ENCODE assay signal across 8 mouse cellular contexts in genomic region chr12:100778934-100779865, GRCm38 (mm10). TPM values are rescaled to one million over a fixed set of nuclear protein-coding genes. Genes with fewer than 3 reads are reported as not detected.
DNase-seq lines count a peak whose midpoint lies in the region; ATAC-seq and TF ChIP-seq lines count a peak whose summit lies in the region.

TSS of gene Dglucy (plus strand) at chr12:100779057.

- H3K27me3 ChIP-seq in lung, embryonic 14.5 days (ENCODE audit: insufficient read depth, low read length) = no peaks in the 10 kb centered on the region

- peak; percentile 94 for ATAC-seq in cerebellum, adult (ENCODE audit: insufficient number of reproducible peaks, low FRiP score, low TSS enrichment)
- peak; percentile 93 for ATAC-seq in frontal cortex, adult (ENCODE audit: low TSS enrichment)
- peak; percentile 97 for ATAC-seq in lung, embryonic 14.5 days (ENCODE audit: insufficient read depth)

- no peaks in the 10 kb centered on the region for H3K36me3 ChIP-seq in ES-E14 (ENCODE audit: control insufficient read depth, insufficient read depth, low read length, poor library complexity, severe bottlenecking)
- no peaks in the 10 kb centered on the region for H3K36me3 ChIP-seq in lung, embryonic 14.5 days (ENCODE audit: insufficient read depth)

- WGBS in lung, embryonic 14.5 days = 38% methylated on average over 12 of the region's 12 CpGs

- H3K9ac ChIP-seq in ES-E14 (ENCODE audit: insufficient read depth, low read depth, low read length, poor library complexity, severe bottlenecking) = peak within 1 kb of the TSS; percentile 8; the same call in 1 of the 2 replicates
- peak within 1 kb of the TSS; percentile 55 for H3K9ac ChIP-seq in lung, embryonic 14.5 days

- H3K4me3 ChIP-seq in ES-E14 (ENCODE audit: insufficient read depth in 1 of 2, low read depth in 1 of 2, low read length in 2 of 2, poor library complexity in 1 of 2, severe bottlenecking in 1 of 2) = peak within 1 kb of the TSS; percentile 20 to 41; a peak in 3 of 4 replicates
- peak within 1 kb of the TSS; percentile 51 for H3K4me3 ChIP-seq in layer of hippocampus, adult 2 months
- peak within 1 kb of the TSS; percentile 37 for H3K4me3 ChIP-seq in lung, embryonic 14.5 days (ENCODE audit: low read depth, low read length)

- TF ChIP-seq CTCF in layer of hippocampus, adult 2 months (conservative IDR thresholded peaks at IDR 0.05) = no peak
- TF ChIP-seq CTCF in lung, embryonic 14.5 days (IDR thresholded peaks at IDR 0.05; ENCODE audit: low read depth) = no peak

- no peak for DNase-seq in ES-E14 (ENCODE audit: low read depth, low spot score)
- peak; percentile 93 for DNase-seq in heart, postnatal 4 days
- DNase-seq in layer of hippocampus, adult 2 months (ENCODE audit: low spot score in 2 of 2) = peak; percentile 77 to 89
- peak; percentile 95 for DNase-seq in lung, embryonic 14.5 days
- peak; percentile 84 for DNase-seq in ovary, postnatal 10 days (ENCODE audit: low spot score)
- peak; percentile 61 for DNase-seq in thymus, postnatal 14 days

- peaks cover 0 to 10% of the 10 kb centered on the region in 2 experiments; a peak in 2 of 4 replicates for H3K4me1 ChIP-seq in ES-E14 (ENCODE audit: control insufficient read depth in 2 of 2, insufficient read depth in 2 of 2, low read length in 2 of 2, poor library complexity in 1 of 2)
- peaks cover 4% of the 10 kb centered on the region; the same call in 1 of the 2 replicates for H3K4me1 ChIP-seq in lung, embryonic 14.5 days (ENCODE audit: insufficient read depth)

- H3K9me3 ChIP-seq in ES-E14 (ENCODE audit: control insufficient read depth, insufficient read depth, low read depth, low read length) = no peaks in the 10 kb centered on the region
- no peaks in the 10 kb centered on the region for H3K9me3 ChIP-seq in lung, embryonic 14.5 days (ENCODE audit: low read depth, low read length)

- no peak within 1 kb of the TSS for H3K27ac ChIP-seq in ES-E14 (ENCODE audit: insufficient read depth, low read depth, low read length, poor library complexity, severe bottlenecking)
- peak within 1 kb of the TSS; percentile 90 for H3K27ac ChIP-seq in layer of hippocampus, adult 2 months
- peak within 1 kb of the TSS; percentile 87 for H3K27ac ChIP-seq in lung, embryonic 14.5 days (ENCODE audit: low read depth)

- in situ Hi-C loops in ES-E14 (cut with MboI; ENCODE audit: low sequenced_read_pairs in 2 of 2, unreplicated experiment in 2 of 2) = no loop called here

- peak within 1 kb of the TSS; percentile 63 for H3K4me2 ChIP-seq in lung, embryonic 14.5 days

TF ChIP-seq in ES-E14, 5 proteins besides CTCF, POLR2A, EP300 and RAD21:
- TF ChIP-seq ZNF384 (IDR thresholded peaks at IDR 0.05; ENCODE audit: low read depth, low read length) = no peak
- no peak for TF ChIP-seq MAFK (IDR thresholded peaks at IDR 0.05; ENCODE audit: insufficient read depth, low read depth, low read length)
- TF ChIP-seq CHD2 (IDR thresholded peaks at IDR 0.05; ENCODE audit: low read depth, low read length) = no peak
- no peak for TF ChIP-seq ZC3H11A (IDR thresholded peaks at IDR 0.05; ENCODE audit: borderline replicate concordance, low read depth, low read length)
- TF ChIP-seq HCFC1 (IDR thresholded peaks at IDR 0.05; ENCODE audit: borderline replicate concordance, insufficient read depth, low read length) = no peak

RNA-seq across cellular contexts. Expression of gene Dglucy, which starts in this region (rescaled TPM):
- 6.2 and 20.9 TPM in 2 replicates for total RNA-seq in ES-E14 (2012; rRNA removed)
- total RNA-seq in heart, postnatal 4 days (2021) = 10 to 100 TPM; 14.2 to 17.0 TPM
- 1 to 10 TPM; 6.1 to 8.3 TPM for total RNA-seq in layer of hippocampus, adult 2 months (2021)
- polyA plus RNA-seq in lung, embryonic 14.5 days (2014; fragmentation: Nextera tagmentation; extraction: Ambion mirVana) = 3.8 and 4.4 TPM in 2 replicates
